Mouse (Mus musculus) thymus, postnatal 10 days (tissue): ENCODE measurements at regions not wholly inside any gene's neighbourhood (a gene's known extent, or its start where the extent isn't known, plus 50 kb on each side); places are given as distances from the start of the nearest gene placed in this dataset.

Experiments
- DNase-seq, 2 experiments: peaks; one replicate each; pipeline ENCODE4 v3.0.0; 2021; ENCODE audit warnings: low spot score in 2 of 2

DNA sequence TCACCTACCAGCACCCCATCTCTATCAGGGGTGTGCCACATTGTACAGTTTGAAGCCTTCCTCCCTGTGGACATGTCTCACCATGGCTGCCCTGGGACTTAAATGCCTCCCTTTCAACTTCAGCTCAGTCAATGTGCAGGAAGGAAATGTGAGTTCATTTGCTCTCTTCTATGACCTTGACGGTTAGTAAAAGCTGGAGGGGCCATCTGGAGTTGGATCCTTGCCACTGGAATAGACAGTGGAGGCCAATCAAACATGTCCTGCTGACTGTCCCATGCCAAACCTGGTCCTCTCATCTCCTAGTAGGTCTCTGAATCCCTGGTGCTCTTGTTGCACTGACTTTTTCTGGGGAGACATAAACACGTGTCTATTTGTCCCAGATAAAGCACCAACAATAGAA is 220.2 kb downstream of the Abcc12 start:
- DNase-seq, result no peak

DNA sequence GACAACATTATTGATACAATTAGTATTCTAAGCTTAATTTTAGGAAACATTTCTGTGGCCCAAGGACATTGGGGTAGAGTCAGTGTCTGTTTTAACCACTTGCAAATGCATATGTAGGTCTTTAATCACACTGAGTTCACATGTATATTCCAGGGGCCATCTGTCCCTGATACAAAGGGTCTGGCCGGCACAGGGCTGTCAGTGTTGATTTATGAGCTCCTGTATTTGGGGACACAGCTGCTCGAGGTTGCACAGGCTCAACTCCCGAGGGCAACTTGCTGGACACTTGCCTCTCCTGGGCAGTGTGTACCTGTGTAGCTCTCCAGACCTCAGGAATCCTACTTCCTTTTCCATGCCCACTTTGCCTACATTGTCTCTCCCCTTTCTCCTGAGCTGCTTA is 221.0 kb downstream of the Abcc12 start:
- no peak for DNase-seq

DNA sequence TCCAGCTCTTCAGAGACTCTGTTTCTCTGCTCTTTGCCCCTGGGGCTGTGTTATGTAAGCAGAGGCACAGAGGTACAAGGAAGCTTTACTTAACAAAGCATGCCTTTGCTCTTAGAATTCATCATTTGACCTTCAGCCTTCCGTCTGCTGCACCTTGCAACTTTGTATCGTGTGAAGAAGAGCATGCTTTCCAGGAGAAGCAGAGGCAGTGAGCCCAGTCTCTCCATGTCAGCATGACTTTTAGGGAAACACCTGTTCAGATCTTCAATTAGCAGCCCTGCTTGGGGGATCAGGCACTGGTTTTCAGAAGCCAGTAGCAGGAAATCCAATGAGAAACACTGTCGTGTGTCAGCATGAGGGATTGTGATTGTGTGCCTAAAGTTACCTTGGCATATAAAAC is 226.7 kb downstream of the Abcc12 start:
- DNase-seq, result no peak

DNA sequence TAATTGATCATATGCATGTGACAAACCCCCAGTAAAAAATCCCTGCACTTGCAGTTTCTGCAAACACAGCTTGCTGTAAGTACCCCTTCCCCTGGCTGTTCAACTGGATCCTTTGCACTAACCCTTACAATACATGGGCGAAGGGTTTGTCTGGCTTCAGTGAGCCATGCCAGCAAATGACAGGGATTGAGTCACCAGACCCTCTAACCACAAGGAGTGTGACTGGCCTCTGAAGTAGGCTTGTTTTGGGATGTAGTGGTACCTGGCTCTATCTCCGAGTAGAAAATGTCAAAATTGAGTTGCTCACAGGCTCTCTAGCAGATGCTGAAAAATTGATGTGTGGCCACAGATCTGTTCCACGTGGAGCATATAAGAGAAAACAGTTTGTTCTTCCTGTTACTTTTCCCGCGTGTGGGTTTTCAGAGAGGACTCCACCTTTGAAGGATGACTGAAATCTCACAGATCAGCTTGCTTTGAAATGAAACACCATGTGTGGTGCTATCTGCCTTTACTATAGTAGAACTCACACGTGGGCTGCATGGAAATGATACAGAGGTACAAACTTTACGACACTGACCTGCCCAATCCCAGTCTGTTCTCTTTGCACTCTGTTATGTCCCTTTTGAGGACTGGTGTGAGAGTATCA is 228.8 kb downstream of the Abcc12 start:
- no peak for DNase-seq

DNA sequence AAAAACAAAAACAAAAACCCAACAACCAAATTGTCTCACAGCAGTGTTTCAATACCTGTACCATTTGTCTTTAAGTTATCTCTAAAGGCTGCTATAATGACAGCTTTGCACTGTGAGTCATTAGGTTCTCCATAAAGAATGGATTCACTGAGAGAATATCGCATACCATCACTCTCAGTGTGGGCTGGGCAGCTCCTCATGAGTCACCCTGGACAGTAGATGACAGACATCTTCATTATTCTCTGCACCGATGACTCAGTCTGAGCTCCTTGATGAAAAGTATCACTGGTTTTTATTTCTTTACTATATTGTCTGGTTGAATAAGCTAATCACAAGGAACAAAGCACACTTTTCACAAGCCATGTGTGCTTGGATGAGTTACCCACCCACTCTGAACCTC is 230.4 kb downstream of the Abcc12 start:
- DNase-seq, result no peak

DNA sequence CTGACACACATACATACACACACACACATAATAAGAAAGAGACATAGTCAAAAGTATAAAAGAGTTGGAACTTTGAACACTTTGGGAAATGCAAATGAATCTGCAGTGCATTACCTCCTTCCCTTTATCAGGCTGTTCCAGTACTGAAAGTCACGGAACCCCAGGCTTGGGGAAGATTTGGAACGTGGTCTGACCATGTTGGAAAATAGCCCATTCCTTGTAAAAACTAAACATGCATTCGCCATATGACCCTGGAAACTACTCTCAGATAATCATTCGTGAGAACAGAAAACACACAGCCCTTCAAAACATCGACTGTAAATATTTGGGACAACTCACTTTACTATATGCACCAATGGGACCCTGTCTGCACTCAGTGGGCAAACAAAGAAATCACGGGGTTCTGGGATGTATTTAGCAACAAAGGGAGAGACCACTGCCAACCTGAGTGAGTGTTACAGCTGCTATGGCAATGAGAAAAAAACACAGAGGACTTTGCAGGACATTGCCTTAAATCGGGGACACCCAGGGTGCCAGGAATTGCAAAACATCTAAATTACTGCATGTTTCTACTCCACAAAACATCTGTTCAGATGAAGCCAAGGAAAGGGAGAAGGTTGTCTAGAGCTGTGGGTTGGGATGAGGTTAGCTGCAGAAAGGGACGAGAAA is 238.3 kb downstream of the Abcc12 start:
- DNase-seq, result no peak

DNA sequence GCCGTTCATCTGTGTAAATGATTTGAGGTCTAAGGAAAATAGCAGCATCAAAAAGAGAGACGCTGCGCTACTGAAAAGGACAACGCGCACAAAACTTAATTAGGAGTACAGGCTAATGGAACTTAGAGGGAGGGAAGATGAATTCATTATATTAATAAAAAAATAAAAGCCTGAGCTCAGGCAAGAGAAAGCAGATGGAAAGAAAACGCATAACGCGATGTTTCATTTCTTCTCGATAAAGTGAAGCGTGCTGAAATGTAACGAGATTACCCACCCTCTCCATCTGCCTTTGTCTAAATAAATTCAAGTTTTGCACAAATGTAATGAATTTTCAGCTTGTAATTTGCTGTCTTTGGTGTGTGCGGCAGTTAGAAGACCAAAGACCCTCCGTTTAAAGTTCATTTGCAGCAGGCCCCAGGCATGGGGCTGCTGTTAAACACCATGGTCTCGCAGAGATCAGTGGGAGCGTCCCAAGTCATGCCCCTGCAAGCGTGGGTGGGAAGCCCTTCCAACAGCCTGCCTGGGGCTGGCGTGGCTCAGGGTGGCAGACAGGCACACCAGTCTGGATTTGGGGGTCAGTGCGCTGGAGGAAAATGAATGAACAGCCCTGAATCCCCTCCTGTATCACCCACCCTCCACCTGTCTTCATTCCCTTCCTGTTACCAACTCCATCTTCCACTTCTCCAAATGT is 241.8 kb downstream of the Abcc12 start:
- DNase-seq, result no peak

DNA sequence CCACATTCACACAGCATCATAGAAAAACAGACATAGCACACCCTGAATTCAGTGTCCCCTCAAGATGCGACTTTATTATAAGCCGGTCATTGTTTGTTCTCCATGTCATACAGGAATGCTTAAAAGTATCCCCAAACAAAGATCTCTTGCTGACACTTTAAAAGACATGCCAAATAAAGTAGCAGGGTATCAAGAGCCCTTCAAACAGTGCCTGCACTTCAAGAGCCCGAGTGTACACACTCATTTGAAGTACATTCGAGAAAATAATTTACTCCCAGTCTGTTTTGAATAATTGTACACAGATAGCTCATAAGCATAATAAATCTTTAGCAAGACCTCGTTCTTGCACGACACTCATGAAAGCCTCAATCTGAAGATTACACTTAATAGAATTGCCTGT is 249.1 kb downstream of the Abcc12 start:
- no peak for DNase-seq

DNA sequence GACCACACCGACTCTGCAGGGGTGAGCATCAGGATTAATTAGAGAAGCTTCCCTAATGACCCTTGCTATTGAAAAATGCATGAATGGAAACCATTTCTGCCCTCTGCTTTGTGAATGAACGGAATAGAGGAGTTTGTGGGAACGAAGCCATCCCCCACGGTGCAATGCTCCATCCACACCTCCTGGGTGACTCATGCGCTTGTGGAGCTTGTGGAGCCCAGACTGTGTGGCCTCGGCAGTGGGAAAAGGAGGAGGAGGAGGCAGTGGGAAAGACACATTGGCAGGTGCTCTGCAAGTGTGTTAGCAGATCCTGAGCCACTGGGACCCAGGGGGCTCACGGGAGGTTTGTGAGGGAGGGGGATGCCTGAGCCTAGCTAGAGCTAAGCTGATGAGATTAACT is 251.9 kb downstream of the Abcc12 start:
- no peak for DNase-seq

DNA sequence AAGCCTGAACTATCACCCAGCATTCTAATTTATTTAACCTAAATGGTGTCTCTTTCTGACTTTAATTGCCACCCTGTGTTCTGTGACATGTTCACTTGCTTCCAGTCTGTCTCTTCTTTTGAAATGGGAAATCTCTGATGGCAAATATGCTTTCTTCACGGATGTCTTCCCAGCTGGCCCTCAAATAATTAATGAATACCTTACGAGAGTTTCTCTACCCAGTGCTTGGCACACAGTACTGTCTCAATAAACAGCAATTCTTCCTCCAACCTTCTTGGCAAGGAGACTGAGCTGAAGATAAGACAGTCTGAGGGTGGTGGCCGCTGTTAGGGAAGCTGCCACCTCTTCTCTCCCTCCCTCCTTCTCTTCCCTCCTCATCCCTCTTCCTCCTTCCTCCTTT is 252.5 kb downstream of the Abcc12 start:
- DNase-seq, result no peak

DNA sequence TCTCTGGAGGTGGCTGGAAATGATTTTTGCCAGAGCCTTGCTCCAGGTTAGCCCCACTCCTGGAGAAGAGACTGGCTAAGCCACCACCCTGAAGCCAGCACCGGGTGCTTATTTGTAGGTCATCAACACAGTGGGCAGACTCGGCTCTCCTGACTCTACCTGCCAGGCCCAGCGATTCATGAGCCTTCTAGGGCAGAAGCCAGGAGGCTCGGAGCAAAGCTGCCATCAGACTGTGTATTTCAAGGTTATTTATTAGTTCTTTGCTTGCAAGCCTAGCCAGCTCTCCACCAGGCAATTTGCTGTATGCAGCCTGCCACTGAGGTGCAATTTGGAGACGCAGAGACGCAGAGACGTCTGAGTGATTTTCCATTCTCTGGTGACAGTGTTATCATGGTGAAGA is 255.4 kb downstream of the Abcc12 start:
- no peak for DNase-seq

DNA sequence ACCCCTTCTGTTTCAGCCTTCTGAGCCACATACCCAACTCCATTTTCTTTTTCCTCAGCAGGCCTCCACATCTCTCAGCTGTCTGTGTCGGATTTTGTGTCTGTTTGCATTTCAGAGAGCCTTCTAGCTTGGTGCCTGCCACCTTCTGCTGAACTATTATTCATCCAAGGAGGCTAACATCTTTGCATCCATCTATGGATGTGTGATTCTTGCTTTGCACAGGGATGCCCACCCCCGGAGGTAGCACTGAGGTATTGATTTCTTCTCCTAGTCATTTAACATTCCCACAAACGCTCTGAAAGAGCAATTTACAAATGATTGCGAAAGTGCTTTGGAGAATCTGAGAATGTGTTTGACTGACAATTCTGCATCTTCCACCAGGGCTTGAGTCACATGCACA is 255.9 kb downstream of the Abcc12 start:
- DNase-seq, result no peak

DNA sequence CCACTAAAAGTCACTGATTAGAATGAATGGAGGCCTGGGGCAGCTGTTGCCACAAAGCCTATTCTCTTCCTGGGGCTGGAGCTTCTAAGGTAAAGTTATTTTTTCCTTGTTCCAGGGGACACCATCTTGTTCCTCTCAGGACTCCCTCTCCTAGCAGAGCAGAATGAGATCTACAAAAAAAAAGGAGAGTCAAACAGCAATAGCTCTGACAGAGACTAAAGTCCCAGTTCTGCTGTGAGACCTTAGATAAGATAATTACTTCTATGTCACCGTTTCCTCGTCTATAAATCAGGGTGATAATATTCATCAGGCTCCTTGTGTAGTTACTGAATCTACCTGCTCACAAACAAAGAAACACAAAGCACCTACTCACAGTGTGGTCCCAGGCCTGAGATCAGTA is 256.7 kb downstream of the Abcc12 start:
- DNase-seq, result no peak

DNA sequence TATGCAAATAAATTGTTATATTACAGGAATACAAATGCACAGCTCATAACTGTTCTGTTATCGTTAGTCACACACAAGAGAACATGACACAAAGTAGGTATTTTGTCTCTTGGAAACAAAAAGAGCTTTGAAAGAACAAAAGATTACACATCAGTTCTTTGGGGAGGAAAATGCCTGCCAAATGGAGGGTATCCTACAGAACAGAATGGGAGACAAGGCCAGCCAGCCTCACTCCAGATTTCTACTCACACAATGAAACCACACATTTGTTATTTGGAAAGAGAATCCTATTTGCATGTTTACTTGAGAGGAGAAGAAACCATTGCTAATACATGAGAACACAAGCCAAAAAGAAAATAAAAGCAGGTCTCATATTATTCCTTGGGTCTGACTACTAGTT is 258.0 kb downstream of the Abcc12 start:
- DNase-seq, result no peak

DNA sequence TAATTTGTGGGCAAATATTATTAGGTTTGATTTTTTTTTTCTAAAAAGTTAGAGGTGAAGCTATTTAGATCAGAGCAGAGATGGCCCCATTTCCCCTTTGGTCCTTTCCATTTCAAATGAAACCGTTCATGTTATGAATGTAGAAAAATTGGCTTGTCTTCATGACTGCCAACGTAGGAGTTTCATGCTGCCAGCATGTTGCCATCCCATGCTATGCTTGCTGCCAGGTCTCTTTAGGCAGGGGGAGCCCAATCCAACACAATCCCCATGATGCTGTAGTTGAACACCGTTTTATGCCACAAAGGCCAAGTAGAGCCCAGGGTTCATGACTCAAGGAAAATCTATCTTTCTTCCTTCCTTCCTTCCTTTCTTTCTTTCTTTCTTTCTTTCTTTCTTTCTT is 259.5 kb downstream of the Abcc12 start:
- no peak for DNase-seq

DNA sequence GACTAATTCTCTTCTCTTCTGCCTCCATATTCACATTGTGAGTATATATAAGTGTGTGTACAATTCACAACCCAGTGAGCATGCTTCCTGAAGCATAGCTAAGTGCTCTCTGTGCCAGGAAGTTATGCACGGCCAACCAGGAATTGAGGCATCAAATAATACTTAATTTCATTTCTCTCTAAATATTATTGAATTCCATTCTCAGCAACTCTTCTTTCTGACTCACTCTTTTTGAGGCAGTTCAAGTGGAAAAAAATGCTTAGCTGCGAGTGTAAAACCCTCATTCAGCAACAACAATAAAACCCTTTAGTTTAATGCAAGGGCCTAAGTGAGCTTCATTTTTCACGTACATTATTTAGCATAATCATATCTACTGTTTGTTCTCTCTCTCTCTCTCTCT is 262.0 kb downstream of the Abcc12 start:
- no peak for DNase-seq

DNA sequence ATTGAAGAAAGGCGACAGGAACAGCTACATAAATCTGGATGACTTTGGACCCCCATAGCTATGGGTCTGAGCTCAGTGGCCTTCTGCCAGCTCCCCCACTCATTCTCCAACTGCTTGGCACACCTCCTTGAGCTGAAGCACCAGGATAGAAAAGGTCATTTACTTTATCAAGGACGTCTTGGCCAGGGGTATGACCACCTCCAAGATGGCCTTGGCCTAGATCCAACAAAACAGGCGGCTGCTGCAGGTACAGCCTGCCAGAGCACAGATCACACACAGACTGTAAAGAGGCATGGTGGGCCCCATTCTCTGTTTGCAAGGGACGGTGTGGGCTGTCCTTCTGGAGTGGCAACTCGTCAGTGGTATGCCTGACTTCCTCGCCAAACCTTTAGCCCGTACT is 264.2 kb downstream of the Abcc12 start:
- no peak for DNase-seq

DNA sequence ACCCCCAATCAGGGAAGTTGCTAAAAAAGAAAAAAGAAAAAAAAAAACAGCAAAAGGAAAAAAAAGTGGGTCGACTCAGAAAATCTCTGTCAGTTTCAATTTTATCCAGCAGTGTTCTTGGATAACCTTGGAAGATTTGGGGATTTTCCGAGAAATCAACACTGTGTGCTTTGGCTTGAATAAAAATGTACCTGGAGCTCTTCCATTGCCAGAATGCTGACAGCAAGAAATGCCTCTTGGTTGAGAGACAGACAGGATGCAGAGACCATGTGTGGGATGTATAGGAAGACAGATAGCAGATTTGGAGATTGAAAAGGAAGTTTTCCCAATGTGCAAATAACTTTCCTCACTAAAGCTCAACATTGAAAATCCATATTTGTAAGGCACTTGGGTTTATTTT is 271.0 kb downstream of the Abcc12 start:
- DNase-seq, result no peak

DNA sequence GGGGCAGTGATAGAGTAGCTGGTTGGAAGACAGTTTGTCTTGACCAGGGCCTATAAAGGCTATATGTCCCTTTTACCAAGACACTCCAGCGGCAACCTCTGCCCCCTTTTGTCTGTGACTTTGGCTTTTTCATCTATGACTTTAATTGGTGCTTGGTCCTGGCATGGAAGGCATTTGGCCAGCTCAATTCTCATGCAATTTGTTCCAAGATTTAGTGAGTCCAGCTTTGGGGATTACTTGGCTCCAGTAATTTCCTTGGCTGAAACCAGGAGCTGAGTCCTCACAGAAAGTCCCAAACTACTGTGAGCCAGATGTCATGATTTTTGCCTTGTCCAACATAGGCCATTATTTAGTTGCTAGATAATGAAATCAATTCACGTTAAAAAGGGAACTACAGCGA is 273.1 kb downstream of the Abcc12 start:
- no peak for DNase-seq

DNA sequence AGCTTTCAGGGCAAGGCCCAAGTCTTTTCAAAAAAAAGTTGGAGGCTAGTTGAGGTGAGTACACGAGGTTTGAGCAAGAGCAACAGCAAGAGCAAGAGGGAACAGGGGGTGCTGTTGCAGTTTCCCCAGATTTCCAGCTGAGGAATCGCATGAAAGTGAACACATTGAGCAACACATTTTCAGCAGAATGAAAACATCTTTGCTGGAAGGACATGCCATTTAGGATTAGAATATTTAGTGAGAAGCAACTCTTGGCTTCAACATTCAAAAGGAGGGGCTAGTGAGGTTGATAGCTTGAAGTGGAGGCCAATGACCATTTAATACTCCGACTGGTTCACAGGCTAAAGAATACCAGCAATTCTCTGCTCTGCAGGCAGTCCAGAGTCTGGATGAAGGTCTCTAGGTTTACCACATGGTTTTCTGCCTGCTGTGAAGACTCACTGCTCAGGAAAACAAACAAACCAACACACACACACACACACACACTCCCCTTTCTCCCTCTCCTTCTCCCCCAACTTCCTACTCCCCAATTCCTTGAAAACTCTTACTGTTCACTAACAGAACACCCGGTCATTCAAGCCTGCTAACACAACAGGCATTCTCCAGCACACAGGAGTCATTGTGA is 278.5 kb downstream of the Abcc12 start:
- DNase-seq, result no peak

DNA sequence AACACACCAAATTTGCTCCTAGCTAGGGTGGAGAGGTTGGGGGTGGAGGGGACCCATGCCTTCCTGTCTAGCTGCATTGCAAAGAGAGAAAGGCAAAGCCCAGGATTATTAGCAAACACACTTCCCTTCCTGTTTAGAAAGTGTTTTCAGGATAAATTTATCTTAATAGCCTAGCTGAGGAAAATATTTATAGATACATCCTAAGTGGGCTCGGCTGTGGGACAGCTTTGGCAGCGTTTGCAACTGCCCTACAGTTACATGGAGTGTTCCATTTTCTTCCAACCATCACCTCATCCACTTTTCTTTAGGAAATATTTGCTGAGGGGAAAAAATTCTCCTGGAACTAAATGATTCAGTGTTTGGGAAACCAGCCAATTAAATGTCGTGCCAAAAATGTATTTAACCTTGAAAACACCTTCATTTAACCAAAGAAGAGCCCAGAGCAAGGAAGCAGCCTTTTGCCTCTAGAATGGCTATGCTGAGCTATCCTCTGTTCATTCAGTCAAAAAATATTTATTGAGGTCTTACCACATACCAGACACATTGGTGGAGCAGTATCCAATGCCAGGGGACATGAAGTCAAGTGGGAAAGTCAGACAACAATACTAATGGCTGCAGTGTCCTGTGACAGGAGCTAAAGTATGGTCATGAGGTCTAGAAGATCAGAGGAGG is 291.6 kb downstream of the Abcc12 start:
- DNase-seq, result no peak

DNA sequence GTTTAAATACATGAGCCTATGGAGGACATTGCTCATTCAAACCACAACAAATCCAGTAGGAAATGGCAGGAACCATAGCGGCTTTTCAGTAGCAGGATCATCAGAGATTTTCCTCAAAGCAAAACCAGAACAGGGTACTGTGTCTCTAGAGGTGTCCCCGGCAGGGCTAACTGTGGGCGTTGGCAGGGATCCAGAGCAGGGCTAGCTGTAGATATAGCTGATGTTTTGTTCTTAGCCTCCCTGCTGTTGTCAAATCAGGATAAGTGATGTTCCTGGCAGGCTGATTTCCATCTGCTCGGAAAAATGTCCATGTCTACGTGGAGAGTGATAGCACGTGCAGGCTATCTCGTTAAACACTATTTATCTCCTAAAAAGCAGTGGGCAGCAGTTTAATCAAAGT is 297.6 kb downstream of the Abcc12 start:
- DNase-seq, result no peak
